Mouse (Mus musculus) heart, embryonic 10.5 days (tissue): ENCODE measurements around the gene Prim2. TPM values are rescaled to one million over a fixed set of nuclear protein-coding genes. Genes with fewer than 3 reads are reported as not detected.

Experiments
- DNase-seq: peaks from one replicate; pipeline ENCODE4 v3.0.0-alpha.2; 2017; ENCODE audit warnings: low spot score
- H3K27ac ChIP-seq: fragments of 300-500 bp; sonication (generic); 2 replicates; pipeline ENCODE4 v1.5.1; 2016; ENCODE audit warnings: mild to moderate bottlenecking
- H3K27me3 ChIP-seq: fragments of 300-500 bp; sonication (generic); 2 replicates; pipeline ENCODE4 v1.6.1; 2016; ENCODE audit warnings: mild to moderate bottlenecking; ENCODE audit not compliant: poor library complexity, insufficient read depth, severe bottlenecking
- H3K36me3 ChIP-seq: fragments of 300-500 bp; sonication (generic); 2 replicates; pipeline ENCODE4 v1.6.1; 2016; ENCODE audit warnings: mild to moderate bottlenecking, moderate library complexity
- H3K4me1 ChIP-seq: fragments of 300-500 bp; sonication (generic); 2 replicates; pipeline ENCODE4 v1.6.1; 2016; ENCODE audit warnings: mild to moderate bottlenecking
- H3K4me3 ChIP-seq: fragments of 300-500 bp; sonication (generic); 2 replicates; pipeline ENCODE4 v1.5.1; 2016; ENCODE audit warnings: mild to moderate bottlenecking, moderate library complexity
- H3K9me3 ChIP-seq: fragments of 300-500 bp; sonication (generic); 2 replicates; pipeline ENCODE4 v1.6.1; 2016; ENCODE audit warnings: mild to moderate bottlenecking, moderate library complexity
- WGBS: fragments of 180-500 bp; shearing (Covaris S2); methylation state at CpG from one replicate; pipeline ENCODE4 v1.1.7; 2016; 5-methylcytosine and 5-hydroxymethylcytosine counted together
- polyA plus RNA-seq: library from polyadenylated mRNA; unstranded; fragments of >200 nt; fragmentation: Nextera tagmentation; extraction: Ambion mirVana; gene quantifications from 2 replicates; pipeline ENCODE4 v1.2.1, GENCODE M21; 2016

The Prim2 gene
- polyA plus RNA-seq, 1 experiment from 2014 or later: 35.0 TPM

DNA sequence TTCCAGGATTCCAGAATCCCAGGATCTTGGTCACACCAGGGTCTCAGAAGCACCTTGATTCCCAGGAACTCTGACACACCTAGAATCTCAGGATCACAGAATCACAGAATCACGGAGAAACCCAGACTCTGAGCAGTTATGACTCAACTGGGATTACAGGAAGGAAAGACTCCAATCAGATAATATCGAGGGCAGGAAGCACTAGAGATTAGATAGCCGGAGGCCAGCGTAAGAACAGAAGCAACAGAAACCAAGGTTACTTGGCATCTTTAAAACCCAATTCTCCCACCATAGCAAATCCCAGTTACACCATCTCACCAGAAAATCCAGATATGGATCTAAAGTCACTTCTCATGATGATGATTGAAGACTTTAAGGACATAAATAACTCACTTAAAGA, 113.0 kb downstream of the Prim2 start:
- Histone ChIP-seq H3K9me3 (no peaks in the 10 kb centered on the region), H3K4me3 (no peak overlapping the region), H3K27me3 (no peaks in the 10 kb centered on the region), H3K27ac (no peak overlapping the region), H3K4me1 (no peaks in the 10 kb centered on the region), H3K36me3 (no peaks in the 10 kb centered on the region)
- no peak for DNase-seq
- 39% methylated on average over 4 of the region's 4 CpGs for WGBS

DNA sequence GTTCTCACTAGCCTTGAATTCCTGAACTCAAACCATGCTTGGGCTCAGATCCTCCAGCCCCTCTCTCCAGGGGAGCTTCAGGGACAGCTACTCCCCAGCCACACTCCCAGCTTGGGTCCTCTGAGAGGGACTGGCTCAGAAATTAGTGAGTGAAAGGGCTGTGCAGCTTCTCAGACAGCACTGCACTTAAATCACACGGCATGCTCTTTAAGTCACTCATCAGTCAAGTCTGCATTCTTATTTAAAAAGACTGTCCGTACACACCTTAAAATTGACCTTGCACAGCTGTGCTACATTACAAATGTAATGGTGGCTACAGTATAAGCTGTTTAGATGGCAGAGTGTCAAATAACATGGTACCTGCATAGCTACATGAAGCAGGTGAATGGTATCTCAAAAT, 114.0 kb downstream of the Prim2 start:
- no peak for DNase-seq
- no peak overlapping the region for H3K4me3 ChIP-seq

GRCm38 (mm10) chr1:33551350-33551749, 118.2 kb downstream of the Prim2 start:
- H3K27me3 ChIP-seq: no peaks in the 10 kb centered on the region
- no peak overlapping the region for H3K4me3 ChIP-seq
- H3K9me3 ChIP-seq: no peaks in the 10 kb centered on the region; the same call in 1 of the 2 replicates
- H3K36me3 ChIP-seq: no peaks in the 10 kb centered on the region
- no peak for DNase-seq
- no peak overlapping the region for H3K27ac ChIP-seq
- 91% methylated on average over 9 of the region's 9 CpGs for WGBS
- H3K4me1 ChIP-seq: no peaks in the 10 kb centered on the region

More for the DNA sequence above, 114.0 kb downstream of the Prim2 start:
- Histone ChIP-seq H3K4me1 (no peaks in the 10 kb centered on the region), H3K27ac (no peak overlapping the region), H3K9me3 (no peaks in the 10 kb centered on the region), H3K27me3 (no peaks in the 10 kb centered on the region), H3K36me3 (no peaks in the 10 kb centered on the region)
- 68% methylated on average over 2 of the region's 2 CpGs for WGBS

DNA sequence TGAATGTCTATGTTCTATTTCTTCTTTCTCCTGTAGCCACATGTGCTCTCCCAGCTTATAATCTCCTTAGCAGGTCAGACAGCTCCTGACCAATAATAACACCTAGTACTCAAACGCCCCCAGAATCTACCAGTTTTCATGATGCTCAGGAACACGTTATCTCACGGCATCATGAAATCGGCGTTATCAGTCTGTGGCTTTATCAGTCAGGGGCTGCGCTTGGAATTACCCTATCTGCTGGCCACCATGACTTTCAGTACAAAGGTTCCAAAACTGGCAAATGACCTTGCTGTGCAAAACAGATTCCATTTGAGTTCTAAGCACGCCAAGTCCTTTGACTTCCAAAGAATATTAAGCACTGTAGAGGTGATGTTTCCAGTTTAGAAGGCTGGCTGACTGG, 127.9 kb downstream of the Prim2 start:
- Histone ChIP-seq H3K4me3 (no peak overlapping the region), H3K27me3 (no peaks in the 10 kb centered on the region), H3K9me3 (no peaks in the 10 kb centered on the region), H3K27ac (no peak overlapping the region), H3K36me3 (peaks cover 3% of the 10 kb centered on the region; the same call in 1 of the 2 replicates), H3K4me1 (no peaks in the 10 kb centered on the region)
- DNase-seq: no peak
- 85% methylated on average over 7 of the region's 7 CpGs for WGBS

DNA sequence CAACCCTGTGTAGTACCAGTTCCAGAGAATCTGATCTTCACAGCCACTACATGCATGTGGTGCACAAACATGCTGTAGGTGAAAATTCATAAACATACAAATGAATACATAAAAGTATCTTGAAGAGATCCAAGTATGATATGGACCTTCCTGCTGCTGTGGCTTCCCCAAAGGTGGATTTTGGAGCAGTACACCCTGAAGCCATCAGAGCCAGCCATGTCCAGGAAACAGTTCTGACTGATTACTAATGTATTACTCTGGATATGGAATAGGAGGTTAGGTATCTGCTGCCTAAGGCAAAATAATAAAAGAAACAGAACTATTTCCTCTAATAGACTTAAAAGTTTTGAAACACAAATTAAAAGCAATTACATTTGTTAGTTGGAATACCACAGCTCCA, 131.6 kb downstream of the Prim2 start:
- no peaks in the 10 kb centered on the region for H3K27me3 ChIP-seq
- no peaks in the 10 kb centered on the region for H3K4me1 ChIP-seq
- no peak overlapping the region for H3K27ac ChIP-seq
- no peak for DNase-seq
- peaks cover 6% of the 10 kb centered on the region; the same call in 1 of the 2 replicates for H3K36me3 ChIP-seq
- no peaks in the 10 kb centered on the region; the same call in 1 of the 2 replicates for H3K9me3 ChIP-seq
- no peak overlapping the region for H3K4me3 ChIP-seq

GRCm38 (mm10) chr1:33536272-33537004, 133.2 kb downstream of the Prim2 start:
- no peak overlapping the region for H3K27ac ChIP-seq
- H3K27me3 ChIP-seq: no peaks in the 10 kb centered on the region
- H3K36me3 ChIP-seq: peaks cover 6% of the 10 kb centered on the region; the same call in 1 of the 2 replicates
- no peak overlapping the region for H3K4me3 ChIP-seq
- H3K9me3 ChIP-seq: no peaks in the 10 kb centered on the region; the same call in 1 of the 2 replicates
- WGBS: 94% methylated on average over 4 of the region's 4 CpGs
- no peaks in the 10 kb centered on the region for H3K4me1 ChIP-seq
- DNase-seq: no peak

DNA sequence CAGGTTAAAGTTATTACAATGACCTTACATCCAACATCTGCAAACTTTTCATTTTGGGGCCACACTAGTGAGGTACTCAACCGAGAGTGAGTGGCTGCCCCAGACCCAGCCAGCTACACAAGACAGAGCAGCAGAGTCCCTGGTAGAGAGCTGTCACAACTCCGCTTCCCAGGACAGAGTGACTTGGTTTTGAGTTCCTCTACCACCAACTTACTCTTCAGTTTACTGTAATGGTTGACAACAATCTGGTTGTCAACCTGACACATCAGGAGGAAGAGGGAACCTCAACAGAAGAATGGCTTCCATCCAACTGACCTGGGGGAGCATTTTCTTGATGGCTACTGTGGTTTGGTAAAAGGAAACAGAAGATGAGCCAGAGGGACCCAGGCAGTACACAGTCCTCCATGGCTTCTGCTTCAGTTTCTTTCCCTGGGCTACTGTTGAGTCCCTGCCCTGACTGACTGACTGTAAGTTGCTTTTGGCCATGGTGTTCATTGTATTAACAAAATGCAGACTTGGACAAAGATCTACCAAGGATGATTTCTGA, 134.4 kb downstream of the Prim2 start:
- 89% methylated on average over 2 of the region's 2 CpGs for WGBS
- Histone ChIP-seq H3K27me3 (no peaks in the 10 kb centered on the region), H3K27ac (no peak overlapping the region), H3K36me3 (peaks cover 6% of the 10 kb centered on the region; the same call in 1 of the 2 replicates), H3K9me3 (no peaks in the 10 kb centered on the region; the same call in 1 of the 2 replicates), H3K4me1 (no peaks in the 10 kb centered on the region), H3K4me3 (no peak overlapping the region)
- DNase-seq: no peak

DNA sequence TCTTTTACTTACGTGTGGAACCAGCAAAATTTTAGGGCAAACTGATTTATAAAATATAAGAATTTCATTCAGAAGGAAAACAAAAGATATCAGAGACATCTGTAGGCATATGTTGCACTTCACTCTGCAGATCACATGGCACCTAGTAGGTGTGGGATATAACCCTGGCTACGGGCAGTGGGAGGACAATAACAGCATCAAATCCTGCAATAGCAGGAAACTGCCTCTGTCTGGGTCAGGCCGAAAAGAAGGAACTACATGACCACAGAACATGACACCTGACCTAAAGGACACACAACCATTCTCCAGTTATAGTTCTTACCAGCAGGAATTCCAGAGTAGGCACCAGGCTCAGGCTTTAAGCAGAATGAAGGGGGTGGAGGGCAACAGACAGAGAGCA, 137.7 kb downstream of the Prim2 start:
- Histone ChIP-seq H3K4me1 (peaks cover 4% of the 10 kb centered on the region; the same call in 1 of the 2 replicates), H3K4me3 (no peak overlapping the region), H3K9me3 (no peaks in the 10 kb centered on the region; the same call in 1 of the 2 replicates), H3K27me3 (no peaks in the 10 kb centered on the region), H3K36me3 (peaks cover 4% of the 10 kb centered on the region; the same call in 1 of the 2 replicates), H3K27ac (no peak overlapping the region)
- DNase-seq: no peak
- WGBS: 80% methylated on average over 3 of the region's 3 CpGs

DNA sequence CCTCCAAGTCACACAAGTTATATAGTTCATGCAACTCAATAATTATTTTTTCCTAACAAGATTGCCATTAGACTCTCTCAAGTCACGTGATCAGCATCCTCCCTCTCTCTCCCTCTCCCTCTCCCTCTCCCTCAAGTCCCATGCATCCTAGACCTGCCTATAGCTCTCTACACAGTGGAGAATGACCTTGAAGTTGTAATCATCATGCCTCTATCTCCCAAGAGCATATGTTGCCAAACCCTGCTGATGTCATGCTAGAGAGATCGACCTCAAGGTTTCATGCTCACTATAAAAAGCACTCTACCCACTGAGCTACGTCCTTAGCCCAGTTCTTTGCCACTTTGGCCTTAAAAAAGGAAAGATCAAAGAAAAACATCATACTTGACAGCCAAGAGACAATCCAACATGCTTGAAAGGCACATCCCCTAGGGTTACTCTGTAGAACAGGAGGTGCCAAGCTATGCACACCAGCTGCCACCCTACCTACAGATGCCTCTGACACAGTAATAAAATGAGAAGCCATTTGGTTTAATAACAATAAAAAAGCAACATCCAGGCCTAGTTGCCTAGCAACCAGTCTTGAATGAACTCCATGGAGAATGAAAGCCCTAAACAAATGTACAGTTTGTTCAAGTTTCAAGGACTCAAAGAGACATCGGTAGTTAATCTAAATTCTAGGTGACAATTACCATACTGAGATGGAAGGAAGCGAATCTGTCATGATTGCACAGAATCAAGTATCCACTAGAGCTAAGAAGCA, 138.3 kb downstream of the Prim2 start:
- H3K27me3 ChIP-seq: no peaks in the 10 kb centered on the region

GRCm38 (mm10) chr1:33530491-33530890, 139.1 kb downstream of the Prim2 start:
- H3K27me3 ChIP-seq: no peaks in the 10 kb centered on the region
- H3K27ac ChIP-seq: no peak overlapping the region
- no peaks in the 10 kb centered on the region for H3K36me3 ChIP-seq
- 87% methylated on average over 2 of the region's 2 CpGs for WGBS
- no peak overlapping the region for H3K4me3 ChIP-seq
- no peak for DNase-seq
- H3K9me3 ChIP-seq: no peaks in the 10 kb centered on the region
- H3K4me1 ChIP-seq: peaks cover 4% of the 10 kb centered on the region; the same call in 1 of the 2 replicates

More for the DNA sequence above, 138.3 kb downstream of the Prim2 start:
- Histone ChIP-seq H3K4me1 (peaks cover 4% of the 10 kb centered on the region; the same call in 1 of the 2 replicates), H3K4me3 (no peak overlapping the region), H3K9me3 (no peaks in the 10 kb centered on the region), H3K27ac (no peak overlapping the region), H3K36me3 (no peaks in the 10 kb centered on the region)
- WGBS: 85% methylated on average over 5 of the region's 5 CpGs
- no peak for DNase-seq

GRCm38 (mm10) chr1:33529543-33530232, 139.9 kb downstream of the Prim2 start:
- 77% methylated on average over 8 of the region's 8 CpGs for WGBS
- DNase-seq: no peak

DNA sequence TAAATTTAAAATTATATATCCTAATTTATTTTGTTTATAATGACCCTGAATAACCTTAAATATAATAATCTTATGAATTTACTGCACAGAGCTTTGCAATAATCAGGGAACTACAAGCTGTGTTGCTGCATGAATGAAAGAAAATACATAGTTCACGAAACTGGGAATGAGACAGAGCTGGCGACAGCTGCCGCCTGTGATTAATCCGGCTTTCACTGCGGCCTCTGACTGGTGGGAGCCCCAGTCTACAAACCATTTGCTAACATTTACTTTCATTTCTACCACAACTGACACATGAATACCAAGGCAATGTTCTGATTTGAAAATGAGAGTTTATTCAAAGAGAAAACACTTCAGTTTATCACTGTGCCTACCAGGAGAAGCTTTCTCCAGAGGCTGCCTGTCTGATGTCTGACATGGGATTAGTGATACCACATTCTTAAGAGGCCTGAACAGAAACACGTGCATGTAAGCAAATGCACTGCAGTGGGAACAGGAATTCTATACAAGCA, 142.2 kb downstream of the Prim2 start:
- Histone ChIP-seq H3K27me3 (no peaks in the 10 kb centered on the region), H3K9me3 (no peaks in the 10 kb centered on the region), H3K27ac (no peak overlapping the region), H3K36me3 (no peaks in the 10 kb centered on the region), H3K4me3 (no peak overlapping the region), H3K4me1 (peaks cover 4% of the 10 kb centered on the region; the same call in 1 of the 2 replicates)
- no peak for DNase-seq
- 67% methylated on average over 6 of the region's 6 CpGs for WGBS

More at GRCm38 (mm10) chr1:33529543-33530232, 139.9 kb downstream of the Prim2 start:
- H3K9me3 ChIP-seq: no peaks in the 10 kb centered on the region
- H3K27ac ChIP-seq: no peak overlapping the region
- no peaks in the 10 kb centered on the region for H3K36me3 ChIP-seq
- H3K4me1 ChIP-seq: peaks cover 4% of the 10 kb centered on the region; the same call in 1 of the 2 replicates
- H3K4me3 ChIP-seq: no peak overlapping the region
- no peaks in the 10 kb centered on the region for H3K27me3 ChIP-seq
